Mouse (Mus musculus): Measurements from ENCODE around the gene Mgat5b.

Mgat5b gene

GRCm38 (mm10) chr11:117035661-117036336 lies 117.1 kb downstream of the Mgat5b start:
- no peak for DNase-seq

Measured in thymus, postnatal 4 days (tissue).